ENCODE assay signal across 29 mouse cellular contexts in the genomic region with DNA sequence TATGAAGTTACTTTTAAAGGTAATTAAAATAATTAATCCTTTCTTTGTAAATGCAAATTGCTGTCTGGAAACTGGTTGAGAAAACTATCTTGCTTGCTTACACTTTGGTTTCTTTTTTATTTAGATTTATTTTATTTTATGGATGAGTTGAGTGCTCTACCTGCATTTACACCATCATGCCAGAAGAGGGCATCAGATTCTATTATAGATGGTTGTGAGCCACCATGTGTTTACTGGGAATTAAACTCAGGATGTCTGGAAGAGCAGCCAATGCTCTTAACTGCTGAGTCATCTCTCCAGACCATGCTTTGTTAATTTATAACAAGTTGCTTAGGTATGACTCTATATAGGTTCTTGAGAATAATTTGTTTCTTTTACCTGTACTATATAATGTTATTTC.
DNase-seq lines count a peak whose midpoint lies in the region; ATAC-seq and TF ChIP-seq lines count a peak whose summit lies in the region.
"Had no signal": no experiment of that assay in that cellular context is flagged by ENCODE, and none has a peak within 500 bp of the region (broad histone marks: within the 10 kb centered on the region; RNA-seq: fewer than 3 reads in every experiment).

No protein-coding gene starts in this region.

- no peaks in the 10 kb centered on the region for H3K9me3 ChIP-seq in hindbrain, postnatal 0 days (ENCODE audit: low read length)
- H3K9me3 ChIP-seq: embryonic facial prominence, embryonic 12.5 days; forebrain, embryonic 15.5 days; hindbrain, embryonic 12.5 days; limb, embryonic 12.5 days; liver, embryonic 15.5 days; megakaryocyte, embryonic 14.5 days; neural tube, embryonic 15.5 days; stomach, embryonic 15.5 days had no signal

- ATAC-seq in hindbrain, postnatal 0 days: no peak
- ATAC-seq in megakaryocyte progenitor cell, adult 5-6 weeks (replicated peaks; ENCODE audit: poor library complexity): no peak
- ATAC-seq: activated CD4-positive, CD25-positive, alpha-beta regulatory T cell, adult 4 months; CD4-positive, CD25-positive, alpha-beta regulatory T cell, adult 4 months; forebrain, embryonic 15.5 days; inflammation-experienced regulatory T-cells, adult 6 months; midbrain, embryonic 16.5 days had no signal

- H3K27ac ChIP-seq in left cerebral cortex, adult 2 months: no peak overlapping the region
- no peak overlapping the region for H3K27ac ChIP-seq in hindbrain, postnatal 0 days
- H3K27ac ChIP-seq: embryonic facial prominence, embryonic 12.5 days; forebrain, embryonic 15.5 days; hindbrain, embryonic 12.5 days; limb, embryonic 12.5 days; liver, embryonic 15.5 days; neural tube, embryonic 15.5 days; stomach, embryonic 15.5 days had no signal

- H3K36me3 ChIP-seq in hindbrain, postnatal 0 days (ENCODE audit: insufficient read depth, low read length): no peaks in the 10 kb centered on the region
- H3K36me3 ChIP-seq: embryonic facial prominence, embryonic 12.5 days; forebrain, embryonic 15.5 days; hindbrain, embryonic 12.5 days; limb, embryonic 12.5 days; liver, embryonic 15.5 days; neural tube, embryonic 15.5 days; stomach, embryonic 15.5 days had no signal

- H3K4me3 ChIP-seq in left cerebral cortex, adult 2 months: no peak overlapping the region
- H3K4me3 ChIP-seq in hindbrain, postnatal 0 days (ENCODE audit: low read length): no peak overlapping the region
- H3K4me3 ChIP-seq: embryonic facial prominence, embryonic 12.5 days; forebrain, embryonic 15.5 days; hindbrain, embryonic 12.5 days; limb, embryonic 12.5 days; liver, embryonic 15.5 days; megakaryocyte, embryonic 14.5 days; neural tube, embryonic 15.5 days; stomach, embryonic 15.5 days had no signal

- no peak overlapping the region for H3K9ac ChIP-seq in hindbrain, postnatal 0 days (replicated peaks; ENCODE audit: low read length)
- H3K9ac ChIP-seq: embryonic facial prominence, embryonic 12.5 days; forebrain, embryonic 15.5 days; hindbrain, embryonic 12.5 days; limb, embryonic 12.5 days; liver, embryonic 15.5 days; neural tube, embryonic 15.5 days; stomach, embryonic 15.5 days had no signal

- intact Hi-C loops in left cerebral cortex, adult 2 months (cut with DNase I): loop anchor here (10.0 kb wide), 1 partner anchor 1467 kb away; no protein-coding TSS in a partner anchor
- intact Hi-C loops in left cerebral cortex, postnatal 36 days (cut with DNase I): no loop called here

- H3K4me2 ChIP-seq in hindbrain, postnatal 0 days (ENCODE audit: low read depth, low read length): no peak overlapping the region
- H3K4me2 ChIP-seq: embryonic facial prominence, embryonic 12.5 days; forebrain, embryonic 15.5 days; hindbrain, embryonic 12.5 days; limb, embryonic 12.5 days; liver, embryonic 15.5 days; neural tube, embryonic 15.5 days; stomach, embryonic 15.5 days had no signal

- peak; percentile 27 for TF ChIP-seq CTCF in left cerebral cortex, adult 2 months (IDR thresholded peaks at IDR 0.05)
- no peak for TF ChIP-seq CTCF in hindbrain, postnatal 0 days (IDR thresholded peaks at IDR 0.05; ENCODE audit: low read depth)

- no peak for DNase-seq in left cerebral cortex, adult 2 months (ENCODE audit: extremely low spot score in 1 of 2, low spot score in 2 of 2)
- no peak for DNase-seq in left cerebral cortex, postnatal 36 days (ENCODE audit: low spot score in 2 of 2)
- peak; percentile 6 for DNase-seq in 416B (ENCODE audit: low read depth)
- DNase-seq in ES-CJ7 (ENCODE audit: low read depth, low spot score): peak; percentile 16
- DNase-seq in brain, adult 2 months (ENCODE audit: low read depth, low spot score): peak; percentile 0
- no peak for DNase-seq in hindbrain, postnatal 0 days (ENCODE audit: low spot score)
- DNase-seq: adrenal gland, postnatal 14 days; cerebellum, adult 11 months; cerebellum, postnatal 14 days; gastrocnemius, postnatal 36 days; kidney, adult 8-10 months; kidney, postnatal 25 days; layer of hippocampus, adult 9-11 months; lung, postnatal 10 days; right cerebral cortex, postnatal 25 days; thymus, adult 2 months had no signal

- H3K27me3 ChIP-seq in hindbrain, postnatal 0 days (ENCODE audit: insufficient read depth, low read length): no peaks in the 10 kb centered on the region
- H3K27me3 ChIP-seq: embryonic facial prominence, embryonic 12.5 days; forebrain, embryonic 15.5 days; hindbrain, embryonic 12.5 days; limb, embryonic 12.5 days; liver, embryonic 15.5 days; megakaryocyte, embryonic 14.5 days; neural tube, embryonic 15.5 days; stomach, embryonic 15.5 days had no signal

- H3K4me1 ChIP-seq in hindbrain, postnatal 0 days (ENCODE audit: insufficient read depth, low read length): no peaks in the 10 kb centered on the region
- H3K4me1 ChIP-seq: embryonic facial prominence, embryonic 12.5 days; forebrain, embryonic 15.5 days; hindbrain, embryonic 12.5 days; limb, embryonic 12.5 days; liver, embryonic 15.5 days; megakaryocyte, embryonic 14.5 days; neural tube, embryonic 15.5 days; stomach, embryonic 15.5 days had no signal

Comparison
In these comparisons a context has a peak if more than half of its experiments do, and no peak if none do; other contexts are left out.
1. DNase-seq: peak in 416B (single experiment), ES-CJ7 (single experiment) and brain, adult 2 months (single experiment); none in left cerebral cortex, adult 2 months (0 of 2), left cerebral cortex, postnatal 36 days (0 of 2) and hindbrain, postnatal 0 days (single experiment).